Mouse (Mus musculus) ES-E14 (cell line): ENCODE data around the gene Prmt9. TPM values are rescaled to one million over a fixed set of nuclear protein-coding genes. Genes with fewer than 3 reads are reported as not detected.

ENCODE experiments used
- DNase-seq: peaks from one replicate; pipeline ENCODE4 v3.0.0-alpha.2; 2013; ENCODE audit warnings: low read depth, low spot score
- H3K27ac ChIP-seq: 2 replicates; pipeline ENCODE4 v1.5.1; 2012; ENCODE audit warnings: low read depth, mild to moderate bottlenecking, low read length, moderate library complexity, mixed read lengths; ENCODE audit not compliant: poor library complexity, insufficient read depth, severe bottlenecking
- H3K36me3 ChIP-seq: 2 replicates; pipeline ENCODE4 v1.6.1; 2012; ENCODE audit warnings: mild to moderate bottlenecking, low read length, moderate library complexity, mixed read lengths; ENCODE audit not compliant: control insufficient read depth, poor library complexity, insufficient read depth, severe bottlenecking
- H3K4me1 ChIP-seq, 2 experiments: fragments of 150-350 bp in 1 of 2; sonication (generic) in 1 of 2; 2 replicates each; pipeline ENCODE4 v1.6.1; 2012; ENCODE audit warnings: low read length in 2 of 2, mild to moderate bottlenecking in 1 of 2, mixed read lengths in 1 of 2; ENCODE audit not compliant: control insufficient read depth in 2 of 2, insufficient read depth in 2 of 2, poor library complexity in 1 of 2
- H3K4me3 ChIP-seq, 2 experiments: fragments of 150-350 bp in 1 of 2; sonication (generic) in 1 of 2; 2 replicates each; pipeline ENCODE4 v1.5.1; 2012; ENCODE audit warnings: low read length in 2 of 2, low read depth in 1 of 2, mild to moderate bottlenecking in 1 of 2, mixed read lengths in 1 of 2; ENCODE audit not compliant: insufficient read depth in 1 of 2, poor library complexity in 1 of 2, severe bottlenecking in 1 of 2
- H3K9ac ChIP-seq: 2 replicates; pipeline ENCODE4 v1.6.1; 2012; ENCODE audit warnings: low read depth, mild to moderate bottlenecking, low read length, mixed read lengths; ENCODE audit not compliant: poor library complexity, insufficient read depth, severe bottlenecking
- H3K9me3 ChIP-seq: fragments of 150-350 bp; sonication (generic); 2 replicates; pipeline ENCODE4 v1.6.1; 2012; ENCODE audit warnings: low read depth, mild to moderate bottlenecking, low read length; ENCODE audit not compliant: control insufficient read depth, insufficient read depth
- CHD2 ChIP-seq: IDR thresholded peaks from 2 replicates; pipeline ENCODE4 v1.6.1; 2014; ENCODE audit warnings: mild to moderate bottlenecking, low read depth, low read length, inconsistent platforms
- HCFC1 ChIP-seq: IDR thresholded peaks from 2 replicates; pipeline ENCODE4 v1.6.1; 2012; ENCODE audit warnings: low read length, inconsistent platforms, borderline replicate concordance; ENCODE audit not compliant: insufficient read depth
- MAFK ChIP-seq: IDR thresholded peaks from 2 replicates; pipeline ENCODE4 v1.6.1; 2014; ENCODE audit warnings: mild to moderate bottlenecking, low read depth, low read length, inconsistent platforms; ENCODE audit not compliant: insufficient read depth
- ZC3H11A ChIP-seq: IDR thresholded peaks from 2 replicates; pipeline ENCODE4 v1.6.1; 2012; ENCODE audit warnings: low read depth, mild to moderate bottlenecking, inconsistent platforms, low read length, borderline replicate concordance
- ZNF384 ChIP-seq: IDR thresholded peaks from 2 replicates; pipeline ENCODE4 v1.6.1; 2012; ENCODE audit warnings: low read depth, low read length, inconsistent platforms
- in situ Hi-C, 2 experiments: fragments of 600-800 bp; cut with MboI; formaldehyde crosslinking; loops; one replicate each; pipeline ENCODE4 v1.15.1; 2025; ENCODE audit warnings: low sequenced_read_pairs in 2 of 2, inconsistent platforms in 1 of 2; ENCODE audit not compliant: unreplicated experiment in 2 of 2
- total RNA-seq: library from RNA; depleted of rRNA; stranded (reverse); fragments of 300-350 nt; gene quantifications from 2 replicates; pipeline ENCODE4 v1.2.3, GENCODE M21; 2012; rRNA removed

Prmt9 gene
- total RNA-seq, 1 experiment = 18.2 TPM

GRCm38 (mm10) chr8:77617916-77618315 is 68.7 kb downstream of the Prmt9 start:
- Histone ChIP-seq H3K4me3 (no peak overlapping the region), H3K9me3 (no peaks in the 10 kb centered on the region), H3K36me3 (no peaks in the 10 kb centered on the region), H3K27ac (no peak overlapping the region), H3K9ac (no peak overlapping the region), H3K4me1 (no peaks in the 10 kb centered on the region)
- DNase-seq = peak; percentile 33
- TF ChIP-seq ZNF384 (no peak), ZC3H11A (no peak), CHD2 (no peak), HCFC1 (no peak), MAFK (no peak)
- in situ Hi-C loops = no loop called here

DNA sequence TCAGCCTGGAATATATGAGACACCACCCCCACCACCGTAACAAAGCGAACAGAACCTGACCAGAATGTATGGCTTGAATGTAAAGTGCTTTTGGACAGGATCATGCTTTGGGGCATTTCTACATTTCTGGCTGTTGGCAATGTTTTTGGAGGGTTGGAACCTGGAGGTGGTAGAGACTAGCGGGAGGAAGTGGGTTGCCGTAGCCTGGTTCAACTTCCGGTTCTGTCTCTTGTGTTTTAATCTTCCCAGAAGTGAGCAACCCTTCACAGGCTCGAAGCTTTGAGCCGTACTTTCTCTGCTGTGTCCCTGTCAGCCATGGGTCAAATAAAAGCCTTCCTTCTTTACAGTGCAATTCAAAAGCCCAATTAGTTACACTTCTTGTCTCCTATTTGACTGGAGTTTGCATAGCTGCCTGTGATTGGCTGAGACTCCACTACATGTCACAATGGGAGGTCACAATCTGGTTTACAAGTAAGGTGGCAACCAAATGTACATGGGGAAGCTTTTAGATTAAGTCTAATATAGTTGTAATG is 74.5 kb downstream of the Prmt9 start:
- H3K4me3 ChIP-seq = no peak overlapping the region
- in situ Hi-C loops = no loop called here
- H3K9ac ChIP-seq = no peak overlapping the region
- TF ChIP-seq MAFK = no peak
- TF ChIP-seq ZC3H11A = no peak
- no peak for TF ChIP-seq CHD2
- no peak for TF ChIP-seq HCFC1
- no peak for TF ChIP-seq ZNF384
- H3K9me3 ChIP-seq = no peaks in the 10 kb centered on the region
- no peaks in the 10 kb centered on the region for H3K36me3 ChIP-seq
- H3K4me1 ChIP-seq = no peaks in the 10 kb centered on the region
- no peak for DNase-seq
- H3K27ac ChIP-seq = no peak overlapping the region

DNA sequence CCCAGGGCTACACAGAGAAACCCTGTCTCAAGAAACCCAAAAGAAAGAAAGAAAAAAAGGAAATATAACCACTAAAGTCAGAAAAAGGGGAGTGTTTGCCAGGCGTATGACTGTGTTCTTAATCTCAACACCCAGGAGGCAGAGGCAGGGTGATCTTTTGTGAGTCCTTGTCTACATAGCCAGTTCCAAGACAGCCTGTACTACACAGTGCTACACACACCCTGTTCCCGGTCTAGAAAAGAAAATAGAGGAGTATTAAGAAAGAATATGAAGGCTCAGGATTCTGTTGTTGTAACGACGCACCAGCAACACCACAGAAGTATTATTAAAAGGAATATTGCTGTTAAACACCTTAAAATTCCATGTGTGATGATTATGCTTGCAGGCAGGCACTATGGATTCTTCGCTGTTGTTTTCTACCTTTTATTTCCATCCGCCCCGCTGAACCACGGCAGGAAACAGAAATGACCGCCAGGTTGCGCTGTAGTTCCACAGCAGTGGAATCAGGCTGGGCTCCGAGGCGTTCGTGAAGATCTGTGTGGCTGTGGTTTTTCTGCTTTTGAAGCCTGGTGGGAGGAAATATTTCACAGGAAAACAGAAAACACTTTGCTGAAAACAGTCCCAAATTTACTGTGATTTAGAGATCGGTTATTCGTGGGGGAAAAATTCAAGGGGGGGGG is 80.8 kb downstream of the Prmt9 start:
- peak; percentile 68 for DNase-seq
- H3K27ac ChIP-seq = no peak overlapping the region
- H3K4me3 ChIP-seq = no peak overlapping the region
- peak; percentile 98 for TF ChIP-seq ZC3H11A
- TF ChIP-seq CHD2 = no peak
- TF ChIP-seq MAFK = no peak
- no peak for TF ChIP-seq ZNF384
- in situ Hi-C loops = no loop called here
- H3K4me1 ChIP-seq = no peaks in the 10 kb centered on the region
- H3K36me3 ChIP-seq = no peaks in the 10 kb centered on the region
- H3K9me3 ChIP-seq = no peaks in the 10 kb centered on the region
- H3K9ac ChIP-seq = no peak overlapping the region

DNA sequence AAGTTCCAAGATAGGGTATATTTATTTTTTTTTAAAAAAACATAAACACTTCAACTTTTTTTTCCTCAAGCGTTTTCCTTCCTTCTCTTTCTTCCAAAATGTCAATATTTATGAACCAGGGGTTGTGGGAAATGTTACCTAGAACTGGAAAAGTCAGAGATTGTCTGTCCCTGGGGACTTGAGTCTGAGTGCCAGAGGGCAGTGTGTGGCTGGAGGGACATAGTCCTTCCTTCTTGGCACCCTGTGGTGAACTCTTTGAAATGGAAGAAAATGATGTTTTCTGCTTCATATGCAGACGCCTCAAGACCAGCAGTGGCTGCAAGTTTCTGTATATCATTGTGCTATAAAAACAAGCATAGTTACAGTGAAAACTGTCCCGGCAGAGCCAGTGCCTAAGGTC is 81.5 kb downstream of the Prmt9 start:
- Histone ChIP-seq H3K9me3 (no peaks in the 10 kb centered on the region), H3K27ac (no peak overlapping the region), H3K4me1 (no peaks in the 10 kb centered on the region), H3K4me3 (no peak overlapping the region), H3K36me3 (no peaks in the 10 kb centered on the region), H3K9ac (no peak overlapping the region)
- DNase-seq = no peak
- no peak for TF ChIP-seq MAFK
- TF ChIP-seq ZNF384 = no peak
- in situ Hi-C loops = no loop called here

Other genes starting within 250 kb of the Prmt9 start
- gene Arhgap10, start 31.4 kb upstream of the Prmt9 start, total RNA-seq = 6.9 and 10.8 TPM in 2 replicates
- gene Tmem184c, start 61.3 kb downstream of the Prmt9 start, total RNA-seq = 56.8 and 59.7 TPM in 2 replicates
- 0.11 and 0.40 TPM in 2 replicates for gene Ednra, start 175.1 kb downstream of the Prmt9 start, total RNA-seq